Mouse (Mus musculus) liver, embryonic 14.5 days (tissue): ENCODE measurements around the gene Ifitm6.

Experiments used
- CTCF ChIP-seq: IDR thresholded peaks from 2 replicates; pipeline ENCODE4 v1.5.1; 2016; ENCODE audit warnings: antibody characterized with exemption, low read depth, control low read depth
- EP300 ChIP-seq: IDR thresholded peaks from 2 replicates; pipeline ENCODE4 v1.6.1; 2016; ENCODE audit warnings: antibody characterized with exemption, low read depth

- TF ChIP-seq EP300 = no peak
- TF ChIP-seq CTCF = no peak
Measured at GRCm38 (mm10) chr7:141052421-141052820, 34.7 kb upstream of the Ifitm6 start.
